Comparison of ENCODE assay signal across 30 mouse cellular contexts in genomic region chr3:28532666-28533065, GRCm38 (mm10).
DNase-seq lines count a peak whose midpoint lies in the region; ATAC-seq and TF ChIP-seq lines count a peak whose summit lies in the region.
"Had no signal": no experiment of that assay in that cellular context is flagged by ENCODE, and none has a peak within 500 bp of the region (broad histone marks: within the 10 kb centered on the region; RNA-seq: fewer than 3 reads in every experiment).

No protein-coding gene starts in this region.

- H3K4me2 ChIP-seq in forebrain, embryonic 16.5 days (ENCODE audit: low read length): no peak overlapping the region
- H3K4me2 ChIP-seq: heart, embryonic 13.5 days; hindbrain, embryonic 15.5 days; liver, embryonic 11.5 days; midbrain, embryonic 12.5 days; neural tube, embryonic 13.5 days had no signal

- H3K9me3 ChIP-seq in forebrain, embryonic 16.5 days (ENCODE audit: control insufficient read depth, low read length): no peaks in the 10 kb centered on the region
- no peaks in the 10 kb centered on the region for H3K9me3 ChIP-seq in forebrain, embryonic 10.5 days
- H3K9me3 ChIP-seq: heart, embryonic 13.5 days; hindbrain, embryonic 15.5 days; limb, embryonic 13.5 days; megakaryocyte, embryonic 14.5 days; midbrain, embryonic 12.5 days; neural tube, embryonic 13.5 days had no signal

- 71% methylated on average over 7 of the region's 7 CpGs for WGBS in forebrain, embryonic 16.5 days
- WGBS in forebrain, embryonic 10.5 days: 95% methylated on average over 7 of the region's 7 CpGs

- H3K27me3 ChIP-seq in forebrain, embryonic 16.5 days (replicated peaks; ENCODE audit: control insufficient read depth, insufficient read depth, low read length): no peaks in the 10 kb centered on the region
- no peaks in the 10 kb centered on the region for H3K27me3 ChIP-seq in forebrain, embryonic 10.5 days (ENCODE audit: poor library complexity, severe bottlenecking)
- H3K27me3 ChIP-seq: heart, embryonic 13.5 days; hindbrain, embryonic 15.5 days; megakaryocyte, embryonic 14.5 days; midbrain, embryonic 12.5 days; neural tube, embryonic 13.5 days; Patski had no signal

- TF ChIP-seq CTCF in layer of hippocampus, adult 2 months (conservative IDR thresholded peaks at IDR 0.05): no peak

- ATAC-seq in forebrain, embryonic 16.5 days: 0 out of 2 replicates have a peak, but pooled peaks have one; percentile 38
- ATAC-seq: inflammation-experienced regulatory T-cells, adult 6 months; liver, postnatal 0 days; Patski had no signal

- DNase-seq in forebrain, embryonic 10.5 days (ENCODE audit: extremely low spot score, low spot score): no peak
- DNase-seq in right cerebral cortex, postnatal 25 days: peak; percentile 30
- DNase-seq in right cerebral cortex, adult 2 months (ENCODE audit: low spot score in 2 of 2): no peak
- peak; percentile 26 to 47 for DNase-seq in layer of hippocampus, adult 2 months (ENCODE audit: low spot score in 2 of 2)
- no peak for DNase-seq in urinary bladder, postnatal 25 days (ENCODE audit: low spot score)
- no peak for DNase-seq in cerebellum, adult 18-20 months
- DNase-seq: adrenal gland, postnatal 10 days; cerebellum, adult 2 months; cerebellum, postnatal 14 days; gastrocnemius, adult 2 months; gastrocnemius, postnatal 36 days; heart, adult 2 months; heart, postnatal 10 days; kidney, adult 11 months; kidney, postnatal 14 days; liver, postnatal 0 days; lung, postnatal 4 days; retina, postnatal 1 day; thymus, postnatal 4 days had no signal

- no peak overlapping the region for H3K4me3 ChIP-seq in forebrain, embryonic 16.5 days (replicated peaks; ENCODE audit: low read length)
- no peak overlapping the region for H3K4me3 ChIP-seq in forebrain, embryonic 10.5 days
- no peak overlapping the region for H3K4me3 ChIP-seq in layer of hippocampus, adult 2 months
- H3K4me3 ChIP-seq: erythroblast, embryonic 14.5 days; gastrocnemius, adult 2 months; heart, adult 2 months; heart, embryonic 13.5 days; hindbrain, embryonic 15.5 days; limb, embryonic 13.5 days; megakaryocyte, embryonic 14.5 days; midbrain, embryonic 12.5 days; neural tube, embryonic 13.5 days had no signal

- peaks cover 13% of the 10 kb centered on the region for H3K4me1 ChIP-seq in forebrain, embryonic 16.5 days (replicated peaks; ENCODE audit: control insufficient read depth, insufficient read depth, low read length)
- H3K4me1 ChIP-seq in forebrain, embryonic 10.5 days: no peaks in the 10 kb centered on the region
- H3K4me1 ChIP-seq: heart, embryonic 13.5 days; midbrain, embryonic 12.5 days had no signal

- H3K27ac ChIP-seq in forebrain, embryonic 16.5 days (ENCODE audit: low read length): no peak overlapping the region; the same call in 1 of the 2 replicates
- no peak overlapping the region for H3K27ac ChIP-seq in forebrain, embryonic 10.5 days
- H3K27ac ChIP-seq in layer of hippocampus, adult 2 months: 0 out of 2 replicates have a peak overlapping the region, but pooled peaks have one; percentile 32
- H3K27ac ChIP-seq: gastrocnemius, adult 2 months; heart, adult 2 months; heart, embryonic 13.5 days; hindbrain, embryonic 15.5 days; limb, embryonic 13.5 days; midbrain, embryonic 12.5 days; neural tube, embryonic 13.5 days had no signal

- no peaks in the 10 kb centered on the region for H3K36me3 ChIP-seq in forebrain, embryonic 16.5 days (ENCODE audit: control insufficient read depth, insufficient read depth)
- no peaks in the 10 kb centered on the region for H3K36me3 ChIP-seq in forebrain, embryonic 10.5 days (replicated peaks)
- H3K36me3 ChIP-seq: heart, embryonic 13.5 days; limb, embryonic 13.5 days; midbrain, embryonic 12.5 days; neural tube, embryonic 13.5 days had no signal

- H3K9ac ChIP-seq in forebrain, embryonic 16.5 days (replicated peaks; ENCODE audit: low read depth, low read length): no peak overlapping the region
- H3K9ac ChIP-seq: heart, embryonic 13.5 days; hindbrain, embryonic 15.5 days; limb, embryonic 13.5 days; liver, postnatal 0 days; midbrain, embryonic 12.5 days; neural tube, embryonic 13.5 days had no signal

Comparison
In these comparisons a context has a peak if more than half of its experiments do, and no peak if none do; other contexts are left out.
1. DNase-seq: peak in right cerebral cortex, postnatal 25 days (single experiment) and layer of hippocampus, adult 2 months (2 of 2); none in forebrain, embryonic 10.5 days (single experiment), right cerebral cortex, adult 2 months (0 of 2), urinary bladder, postnatal 25 days (single experiment) and cerebellum, adult 18-20 months (0 of 2).